23 mouse cellular contexts compared by ENCODE assay signal in the genomic region with DNA sequence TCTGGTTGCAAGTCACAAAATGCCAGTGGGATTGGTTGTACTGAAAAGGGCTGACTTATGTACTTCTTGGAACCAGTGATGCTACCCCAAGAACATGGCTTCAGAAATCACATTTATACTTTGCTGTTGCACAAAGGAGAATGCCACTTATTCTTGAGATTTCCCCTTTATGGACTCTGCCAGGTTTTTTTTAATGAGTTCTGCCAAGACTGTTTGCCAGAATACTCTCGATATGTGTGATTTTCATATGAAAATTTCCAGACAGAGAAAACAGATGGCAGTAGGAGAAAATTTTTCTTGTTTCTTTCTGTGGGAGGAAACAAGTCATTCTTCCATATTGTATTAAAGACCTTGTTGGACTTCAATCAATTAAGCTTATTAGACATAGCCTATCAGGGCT.
"Had no signal": no experiment of that assay in that cellular context is flagged by ENCODE, and none has a peak within 500 bp of the region (broad histone marks: within the 10 kb centered on the region; RNA-seq: fewer than 3 reads in every experiment).

No protein-coding gene starts in this region.

- H3K36me3 ChIP-seq: kidney, embryonic 15.5 days; limb, embryonic 10.5 days; limb, embryonic 13.5 days; liver, embryonic 12.5 days; liver, embryonic 15.5 days; lung, embryonic 15.5 days; neural tube, embryonic 12.5 days; neural tube, embryonic 15.5 days had no signal

- H3K9me3 ChIP-seq: kidney, embryonic 15.5 days; limb, embryonic 10.5 days; limb, embryonic 13.5 days; liver, embryonic 12.5 days; liver, embryonic 15.5 days; lung, embryonic 15.5 days; megakaryocyte, embryonic 14.5 days; neural tube, embryonic 12.5 days; neural tube, embryonic 15.5 days had no signal

- H3K9ac ChIP-seq: kidney, embryonic 15.5 days; limb, embryonic 13.5 days; liver, embryonic 12.5 days; liver, embryonic 15.5 days; lung, embryonic 15.5 days; neural tube, embryonic 12.5 days; neural tube, embryonic 15.5 days had no signal

- H3K27ac ChIP-seq: kidney, embryonic 15.5 days; limb, embryonic 10.5 days; limb, embryonic 13.5 days; liver, embryonic 12.5 days; liver, embryonic 15.5 days; lung, embryonic 15.5 days; neural tube, embryonic 12.5 days; neural tube, embryonic 15.5 days; stomach, postnatal 0 days had no signal

- H3K4me1 ChIP-seq: kidney, embryonic 15.5 days; limb, embryonic 10.5 days; limb, embryonic 13.5 days; liver, embryonic 12.5 days; liver, embryonic 15.5 days; lung, embryonic 15.5 days; megakaryocyte, embryonic 14.5 days; neural tube, embryonic 12.5 days; neural tube, embryonic 15.5 days had no signal

- H3K27me3 ChIP-seq: kidney, embryonic 15.5 days; limb, embryonic 13.5 days; liver, embryonic 12.5 days; liver, embryonic 15.5 days; lung, embryonic 15.5 days; megakaryocyte, embryonic 14.5 days; neural tube, embryonic 12.5 days; neural tube, embryonic 15.5 days had no signal

- H3K4me3 ChIP-seq: kidney, embryonic 15.5 days; limb, embryonic 10.5 days; limb, embryonic 13.5 days; liver, embryonic 12.5 days; liver, embryonic 15.5 days; lung, embryonic 15.5 days; megakaryocyte, embryonic 14.5 days; neural tube, embryonic 12.5 days; neural tube, embryonic 15.5 days had no signal

- H3K4me2 ChIP-seq: kidney, embryonic 15.5 days; limb, embryonic 13.5 days; liver, embryonic 12.5 days; liver, embryonic 15.5 days; lung, embryonic 15.5 days; midbrain, embryonic 11.5 days; neural tube, embryonic 12.5 days; neural tube, embryonic 15.5 days had no signal

- ATAC-seq: liver, embryonic 12.5 days had no signal

- DNase-seq: kidney, adult 8-10 months; kidney, postnatal 10 days; kidney, postnatal 36 days; liver; lung, adult 18-20 months; lung, postnatal 10 days; lung, postnatal 36 days; midbrain, embryonic 14.5 days; right cerebral cortex, adult 18-20 months; right cerebral cortex, postnatal 14 days; right cerebral cortex, postnatal 4 days; thymus, postnatal 25 days had no signal
